Mouse (Mus musculus): ENCODE data around the gene Nhsl1. TPM values are rescaled to one million over a fixed set of nuclear protein-coding genes. Genes with fewer than 3 reads are reported as not detected.

Nhsl1 gene
- total and polyA plus RNA-seq, 2 experiments from 2014 or later, result 7.2 to 18.0 TPM

GRCm38 (mm10) chr10:18366697-18367096 lies 47.9 kb downstream of the Nhsl1 start:
- H3K9ac ChIP-seq (replicated peaks; ENCODE audit: low read length, poor library complexity, severe bottlenecking), result no peak overlapping the region
- no peak for TF ChIP-seq CTCF (IDR thresholded peaks at IDR 0.05)
- H3K36me3 ChIP-seq (ENCODE audit: insufficient read depth, low read length), result no peaks in the 10 kb centered on the region
- H3K4me3 ChIP-seq (ENCODE audit: low read depth, low read length), result no peak overlapping the region
- H3K9me3 ChIP-seq (ENCODE audit: low read length), result no peaks in the 10 kb centered on the region
- no peak for ATAC-seq (ENCODE audit: low FRiP score)
- H3K4me1 ChIP-seq (ENCODE audit: insufficient read depth, low read length), result peaks cover 2% of the 10 kb centered on the region; the same call in 1 of the 2 replicates
- H3K27ac ChIP-seq (ENCODE audit: low read depth, low read length), result no peak overlapping the region
- peak; percentile 62 for DNase-seq (ENCODE audit: low spot score)
- no peak overlapping the region for H3K4me2 ChIP-seq (ENCODE audit: low read depth, low read length, poor library complexity, severe bottlenecking)
- WGBS, result 62% methylated on average over 7 of the region's 7 CpGs
- H3K27me3 ChIP-seq (ENCODE audit: insufficient read depth, low read length), result no peaks in the 10 kb centered on the region

GRCm38 (mm10) chr10:18368111-18368510 lies 49.3 kb downstream of the Nhsl1 start:
- H3K9me3 ChIP-seq (ENCODE audit: low read length), result no peaks in the 10 kb centered on the region
- no peaks in the 10 kb centered on the region for H3K27me3 ChIP-seq (ENCODE audit: insufficient read depth, low read length)
- H3K4me3 ChIP-seq (ENCODE audit: low read depth, low read length), result no peak overlapping the region
- H3K27ac ChIP-seq (ENCODE audit: low read depth, low read length), result no peak overlapping the region
- no peak overlapping the region for H3K4me2 ChIP-seq (ENCODE audit: low read depth, low read length, poor library complexity, severe bottlenecking)
- 92% methylated on average over 8 of the region's 8 CpGs for WGBS
- peaks cover 2% of the 10 kb centered on the region; the same call in 1 of the 2 replicates for H3K4me1 ChIP-seq (ENCODE audit: insufficient read depth, low read length)
- no peak for ATAC-seq (ENCODE audit: low FRiP score)
- TF ChIP-seq CTCF (IDR thresholded peaks at IDR 0.05), result no peak
- H3K36me3 ChIP-seq (ENCODE audit: insufficient read depth, low read length), result no peaks in the 10 kb centered on the region
- DNase-seq (ENCODE audit: low spot score), result no peak
- H3K9ac ChIP-seq (replicated peaks; ENCODE audit: low read length, poor library complexity, severe bottlenecking), result no peak overlapping the region

- H3K27ac ChIP-seq (ENCODE audit: low read depth, low read length), result no peak overlapping the region
- TF ChIP-seq CTCF (IDR thresholded peaks at IDR 0.05), result no peak
- ATAC-seq (ENCODE audit: low FRiP score), result peak; percentile 20; the same call in 1 of the 2 replicates
- H3K9me3 ChIP-seq (ENCODE audit: low read length), result no peaks in the 10 kb centered on the region
- no peak for DNase-seq (ENCODE audit: low spot score)
- peaks cover 2% of the 10 kb centered on the region; the same call in 1 of the 2 replicates for H3K4me1 ChIP-seq (ENCODE audit: insufficient read depth, low read length)
- no peak overlapping the region for H3K4me2 ChIP-seq (ENCODE audit: low read depth, low read length, poor library complexity, severe bottlenecking)
- no peak overlapping the region for H3K4me3 ChIP-seq (ENCODE audit: low read depth, low read length)
- no peaks in the 10 kb centered on the region for H3K27me3 ChIP-seq (ENCODE audit: insufficient read depth, low read length)
- H3K9ac ChIP-seq (replicated peaks; ENCODE audit: low read length, poor library complexity, severe bottlenecking), result no peak overlapping the region
- 29% methylated on average over 17 of the region's 17 CpGs for WGBS
- no peaks in the 10 kb centered on the region for H3K36me3 ChIP-seq (ENCODE audit: insufficient read depth, low read length)
Measured at GRCm38 (mm10) chr10:18370475-18371286, 51.9 kb downstream of the Nhsl1 start.

GRCm38 (mm10) chr10:18371866-18372265 lies 53.1 kb downstream of the Nhsl1 start:
- peak; percentile 48 for DNase-seq (ENCODE audit: low spot score)
- Histone ChIP-seq H3K36me3 (ENCODE audit: insufficient read depth, low read length) (no peaks in the 10 kb centered on the region), H3K4me3 (ENCODE audit: low read depth, low read length) (peak overlapping the region; percentile 21), H3K9ac (replicated peaks; ENCODE audit: low read length, poor library complexity, severe bottlenecking) (no peak overlapping the region), H3K27me3 (ENCODE audit: insufficient read depth, low read length) (no peaks in the 10 kb centered on the region), H3K4me1 (ENCODE audit: insufficient read depth, low read length) (peaks cover 2% of the 10 kb centered on the region; the same call in 1 of the 2 replicates), H3K9me3 (ENCODE audit: low read length) (no peaks in the 10 kb centered on the region), H3K27ac (ENCODE audit: low read depth, low read length) (no peak overlapping the region), H3K4me2 (ENCODE audit: low read depth, low read length, poor library complexity, severe bottlenecking) (peak overlapping the region; percentile 36)
- WGBS, result 49% methylated on average over 13 of the region's 13 CpGs
- ATAC-seq (ENCODE audit: low FRiP score), result peak; percentile 62
- TF ChIP-seq CTCF (IDR thresholded peaks at IDR 0.05), result no peak

- Histone ChIP-seq H3K4me2 (ENCODE audit: low read depth, low read length, poor library complexity, severe bottlenecking) (no peak overlapping the region), H3K4me3 (ENCODE audit: low read depth, low read length) (no peak overlapping the region), H3K9ac (replicated peaks; ENCODE audit: low read length, poor library complexity, severe bottlenecking) (no peak overlapping the region), H3K36me3 (ENCODE audit: insufficient read depth, low read length) (no peaks in the 10 kb centered on the region), H3K9me3 (ENCODE audit: low read length) (no peaks in the 10 kb centered on the region), H3K27ac (ENCODE audit: low read depth, low read length) (no peak overlapping the region), H3K4me1 (ENCODE audit: insufficient read depth, low read length) (peaks cover 2% of the 10 kb centered on the region; the same call in 1 of the 2 replicates), H3K27me3 (ENCODE audit: insufficient read depth, low read length) (no peaks in the 10 kb centered on the region)
- ATAC-seq (ENCODE audit: low FRiP score) (no peak), DNase-seq (ENCODE audit: low spot score) (peak; percentile 58)
- 25% methylated on average over 3 of the region's 3 CpGs for WGBS
- no peak for TF ChIP-seq CTCF (IDR thresholded peaks at IDR 0.05)
Measured at GRCm38 (mm10) chr10:18375301-18375700, 56.5 kb downstream of the Nhsl1 start.

- Histone ChIP-seq H3K4me2 (ENCODE audit: low read depth, low read length, poor library complexity, severe bottlenecking) (no peak overlapping the region), H3K4me1 (ENCODE audit: insufficient read depth, low read length) (no peaks in the 10 kb centered on the region), H3K27me3 (ENCODE audit: insufficient read depth, low read length) (no peaks in the 10 kb centered on the region), H3K9ac (replicated peaks; ENCODE audit: low read length, poor library complexity, severe bottlenecking) (no peak overlapping the region), H3K36me3 (ENCODE audit: insufficient read depth, low read length) (no peaks in the 10 kb centered on the region), H3K27ac (ENCODE audit: low read depth, low read length) (no peak overlapping the region), H3K4me3 (ENCODE audit: low read depth, low read length) (no peak overlapping the region), H3K9me3 (ENCODE audit: low read length) (no peaks in the 10 kb centered on the region)
- WGBS, result 86% methylated on average over 2 of the region's 2 CpGs
- no peak for DNase-seq (ENCODE audit: low spot score)
- TF ChIP-seq CTCF (IDR thresholded peaks at IDR 0.05), result no peak
- no peak for ATAC-seq (ENCODE audit: low FRiP score)
Measured at GRCm38 (mm10) chr10:18384766-18385165, 66.0 kb downstream of the Nhsl1 start.

Measured in midbrain, postnatal 0 days (tissue).